Mouse (Mus musculus) cerebellum, postnatal 10 days (tissue): Measurements from ENCODE around the gene Rhbdd3.

Experiments
- DNase-seq, 2 experiments: peaks; one replicate each; pipeline ENCODE4 v3.0.0; 2021; ENCODE audit warnings: mixed read lengths in 2 of 2

Rhbdd3 gene

DNA sequence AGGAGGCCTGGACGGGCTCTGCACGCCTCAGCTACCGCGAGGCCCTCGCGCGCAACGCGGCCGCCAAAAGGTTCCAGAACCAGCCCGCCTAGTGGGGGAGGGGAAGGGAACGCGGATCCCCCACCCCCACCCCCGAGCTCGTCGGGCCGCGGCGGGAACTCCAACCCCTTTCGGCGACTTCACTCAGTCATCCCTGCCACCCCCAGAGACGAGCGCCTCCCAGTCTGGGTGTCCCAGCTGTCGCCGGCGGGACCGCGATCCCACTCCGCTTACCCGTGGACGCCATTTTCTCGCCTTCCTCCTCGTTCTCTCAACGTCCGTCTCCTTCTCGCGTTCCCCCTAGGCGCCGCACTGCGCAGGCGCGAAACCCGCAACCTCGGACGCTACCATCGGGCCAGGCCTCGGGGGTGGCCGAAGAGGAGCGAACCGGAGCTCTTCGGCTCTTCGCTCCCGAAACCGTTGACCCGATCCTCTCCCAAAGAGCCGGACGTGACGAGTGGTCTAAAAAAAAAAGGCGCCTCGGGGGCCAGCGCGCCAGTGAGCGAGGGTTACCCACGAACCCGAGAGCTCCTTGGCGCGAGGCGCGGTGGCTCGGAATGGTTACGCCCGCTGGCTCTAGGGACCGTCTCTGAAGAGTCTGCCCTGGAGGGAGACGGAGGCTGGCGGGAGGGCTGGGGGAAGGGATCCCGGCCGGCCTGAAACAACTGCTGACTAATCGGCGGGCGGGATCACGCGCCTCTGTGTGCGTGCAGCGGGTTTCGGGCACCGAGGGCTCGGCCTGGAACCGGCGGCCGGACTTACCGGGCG is at the start of gene Rhbdd3, which contains the start of gene Ewsr1:
Gene Rhbdd3 (plus strand): TSS at position 191 of the 807 bp plus-strand sequence.
Gene Ewsr1 (minus strand): TSS at position 531 of the 807 bp plus-strand sequence.
- peak; percentile 99 for DNase-seq

DNA sequence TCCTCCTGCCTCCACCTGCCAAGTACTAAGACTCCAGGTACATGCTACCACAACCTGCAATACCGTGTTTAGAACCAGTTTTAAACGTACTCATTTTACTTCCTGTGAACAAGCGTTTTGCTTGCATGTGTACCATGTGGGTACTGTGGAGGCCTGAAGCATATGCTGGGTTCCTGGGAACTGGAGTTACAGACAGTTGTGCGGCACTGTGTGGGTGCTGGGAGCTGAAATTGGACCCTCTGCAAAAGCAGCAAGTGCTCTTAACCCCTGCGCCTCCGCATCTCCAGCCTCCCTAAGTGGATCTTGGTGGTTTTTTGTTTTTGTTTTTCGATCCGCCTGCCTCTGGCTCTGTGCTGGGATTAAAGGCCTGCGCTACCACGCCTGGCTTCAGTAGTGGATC is 47.1 kb upstream of the Rhbdd3 start:
- no peak for DNase-seq

DNA sequence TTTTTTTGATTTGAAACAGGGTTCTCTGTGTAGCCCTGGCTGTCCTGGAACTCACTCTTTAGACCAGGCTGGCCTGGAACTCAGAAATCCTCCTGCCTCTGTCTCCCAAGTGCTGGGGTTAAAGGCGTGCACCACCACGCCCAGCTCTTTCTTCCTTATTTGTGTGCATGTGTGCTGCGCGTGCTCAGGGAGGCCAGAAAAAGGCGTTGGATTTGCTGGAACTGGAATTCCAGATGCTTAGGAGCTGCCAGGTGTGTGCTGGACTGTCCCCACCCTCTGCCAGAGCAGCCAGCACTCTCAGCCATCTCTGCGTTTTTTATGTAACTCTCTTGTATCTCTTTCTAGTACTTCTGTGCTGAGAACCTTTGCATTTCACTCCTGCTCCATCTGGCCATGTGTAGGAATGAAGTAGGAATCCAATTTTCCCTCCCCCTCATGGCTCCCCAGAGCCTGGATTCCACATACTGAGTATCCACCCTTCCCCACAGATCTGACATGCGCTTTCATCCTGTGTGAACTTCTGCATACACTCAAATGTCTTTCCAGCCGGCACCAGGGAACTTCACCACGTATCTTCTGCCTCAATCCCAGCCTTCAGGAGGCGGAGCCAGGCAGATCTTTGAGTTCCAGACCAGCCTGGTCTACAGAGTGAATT is 46.4 kb upstream of the Rhbdd3 start:
- DNase-seq: no peak

DNA sequence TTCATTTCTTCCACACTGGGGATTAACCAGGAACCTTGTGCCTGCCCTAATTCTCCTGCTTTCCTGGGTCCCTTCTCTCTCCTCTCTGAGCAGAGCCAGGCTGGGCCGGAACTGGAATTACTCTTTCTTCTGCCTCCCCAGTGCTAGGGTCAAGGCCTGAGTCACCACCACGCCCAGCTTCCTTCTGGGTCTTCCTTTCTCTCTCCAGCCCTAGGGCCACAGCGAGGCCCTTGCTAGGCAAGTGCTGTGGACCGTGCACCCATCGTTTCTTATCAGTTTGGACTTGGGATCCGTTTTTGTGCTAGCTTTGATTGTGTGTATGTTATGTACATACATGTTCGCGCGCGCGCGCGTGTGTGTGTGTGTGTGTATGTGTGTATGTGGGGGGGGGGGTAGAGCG is 44.6 kb upstream of the Rhbdd3 start:
- no peak for DNase-seq

DNA sequence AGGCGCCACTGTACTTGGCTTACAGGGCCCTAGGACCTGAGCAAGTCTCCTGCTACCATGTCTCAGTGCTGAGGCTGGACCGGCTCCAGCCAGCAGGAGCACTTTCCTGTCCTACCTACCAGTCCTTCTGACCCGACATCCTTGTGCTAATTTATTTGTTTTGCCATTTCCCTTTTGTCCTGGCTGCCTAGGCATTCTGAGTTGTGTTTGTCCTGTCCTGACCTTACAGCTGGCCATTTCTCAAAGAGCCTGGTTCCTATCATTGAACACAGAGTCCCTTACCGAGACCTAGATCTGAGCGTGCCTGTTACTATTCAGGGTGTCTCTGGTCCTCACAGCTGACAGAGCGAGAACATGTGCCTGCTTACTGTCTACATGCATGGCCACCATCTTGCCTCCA is 43.9 kb upstream of the Rhbdd3 start:
- DNase-seq: no peak

DNA sequence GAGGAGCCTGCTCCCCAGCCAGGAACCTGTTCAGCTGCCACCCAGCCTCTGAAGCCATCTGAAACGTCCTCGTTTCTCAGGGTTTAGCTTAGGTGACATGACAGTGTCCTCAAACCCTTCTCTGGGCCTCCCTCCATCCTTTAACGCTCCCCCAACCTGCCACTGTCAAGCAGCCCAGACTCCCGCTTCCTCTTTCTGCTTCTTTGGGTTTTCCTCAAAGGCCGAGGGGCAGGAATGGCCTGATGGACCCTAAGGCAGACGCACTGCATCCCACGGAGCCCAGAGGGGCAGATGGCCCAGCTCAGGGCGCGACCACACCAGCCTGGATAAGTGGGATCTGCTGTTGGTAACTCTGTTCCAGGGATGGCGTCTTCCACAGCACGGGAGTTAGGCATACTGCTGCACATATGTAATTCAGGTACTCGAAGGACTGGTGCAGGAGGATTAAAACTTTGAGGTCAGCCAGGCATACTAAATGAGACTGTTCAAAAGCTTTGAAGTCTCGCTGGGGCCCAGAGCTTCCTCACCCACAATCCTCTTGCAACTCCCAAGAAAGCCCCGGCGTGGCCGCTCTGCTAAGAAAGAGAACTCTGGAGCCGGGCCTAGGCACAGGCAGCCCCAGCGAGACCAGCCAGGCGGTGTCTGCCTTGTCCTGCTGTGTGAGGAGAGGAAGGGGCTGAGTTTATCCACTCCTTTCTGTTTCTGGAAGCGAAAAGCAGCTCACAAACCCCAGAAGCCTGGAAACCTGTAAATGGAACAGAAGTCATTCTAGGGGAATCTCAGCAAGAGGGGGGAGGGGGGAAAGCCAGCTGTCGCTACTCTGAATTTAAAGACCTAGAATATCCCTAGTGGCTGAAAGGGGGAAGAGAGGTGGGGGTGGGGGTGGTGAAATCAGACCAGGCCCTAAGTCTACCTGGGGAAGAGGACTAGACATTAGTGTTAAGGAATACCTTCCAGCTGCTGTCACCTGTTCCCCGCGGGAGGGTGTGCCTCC is 42.5 kb upstream of the Rhbdd3 start:
- DNase-seq: peak in 1 of 2 experiments; percentile 42

DNA sequence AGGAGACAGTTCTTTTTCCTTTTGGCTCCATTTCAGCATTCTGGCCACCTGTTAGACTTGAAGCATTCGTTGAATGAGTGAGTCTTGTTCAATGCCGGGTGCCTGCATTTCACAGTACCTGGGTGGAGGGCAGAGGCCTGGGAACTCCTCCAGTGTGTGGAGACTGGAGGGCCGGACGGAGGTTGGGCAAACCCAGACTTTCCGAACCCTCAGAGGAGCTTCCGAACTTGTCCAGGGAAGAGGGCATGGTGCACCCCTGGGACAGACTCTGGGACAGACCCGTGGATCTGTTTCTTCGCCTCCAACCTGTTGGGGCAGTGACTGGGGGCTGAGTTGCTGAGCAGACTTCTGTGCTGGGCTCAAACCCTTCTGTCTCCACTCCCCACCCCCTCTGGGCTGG is 41.7 kb upstream of the Rhbdd3 start:
- DNase-seq: peak in 1 of 2 experiments; percentile 49

DNA sequence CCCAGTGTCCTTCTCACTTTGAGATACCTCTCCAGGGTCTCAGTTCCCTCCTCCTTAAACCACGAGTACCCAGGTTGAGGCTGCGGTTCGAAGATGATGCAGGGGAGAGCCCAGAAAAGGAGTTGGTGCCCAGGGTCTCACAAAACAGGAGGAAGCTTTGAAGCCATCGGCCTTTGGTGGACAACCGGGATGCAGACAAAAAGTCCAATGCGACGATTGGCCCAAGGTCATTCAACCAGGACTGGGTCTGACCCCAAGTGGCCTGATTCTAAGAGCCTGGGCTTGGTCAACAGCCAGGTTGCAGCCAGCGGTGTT is 41.2 kb upstream of the Rhbdd3 start:
- no peak for DNase-seq

DNA sequence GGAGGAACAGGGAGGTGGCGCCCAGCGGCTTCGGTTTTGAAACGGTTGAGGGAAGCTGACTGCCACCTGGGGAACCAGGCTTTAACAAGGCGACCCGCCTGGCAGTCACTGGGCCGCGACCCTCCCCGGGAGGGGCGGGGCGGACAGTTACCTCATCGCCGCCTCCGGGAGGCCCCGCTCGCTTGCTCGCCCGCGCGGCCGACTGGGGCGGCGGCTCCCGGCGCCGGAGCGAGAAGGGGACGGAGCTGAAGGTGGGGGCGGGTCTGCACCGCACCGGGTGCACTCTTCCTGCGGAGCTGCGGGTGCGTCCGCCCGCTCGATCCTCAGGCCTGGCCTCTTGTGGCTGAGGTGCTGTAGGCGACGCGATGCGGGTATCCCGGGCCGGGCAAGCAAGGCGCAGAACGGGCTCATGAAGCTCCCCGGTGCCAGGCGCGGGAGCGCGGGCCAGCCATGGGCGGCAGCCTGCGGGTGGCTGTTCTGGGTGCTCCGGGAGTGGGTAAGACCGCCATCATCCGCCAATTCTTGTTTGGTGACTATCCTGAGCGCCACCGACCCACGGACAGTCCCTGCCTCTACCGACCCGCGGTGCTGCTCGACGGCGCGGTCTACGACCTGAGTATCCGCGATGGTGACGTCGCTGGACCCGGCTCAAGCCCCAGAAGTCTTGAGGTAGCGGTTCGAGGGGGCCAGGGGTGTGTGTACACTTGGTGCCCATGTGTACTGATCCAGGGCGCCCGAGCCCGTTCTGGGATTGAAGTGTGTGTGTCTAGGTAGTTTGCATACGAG is 40.7 kb upstream of the Rhbdd3 start, which contains the start of gene Rasl10a:
Gene Rasl10a (plus strand): TSS at position 273 of the 786 bp plus-strand sequence.
- DNase-seq: peak in 1 of 2 experiments; percentile 42

DNA sequence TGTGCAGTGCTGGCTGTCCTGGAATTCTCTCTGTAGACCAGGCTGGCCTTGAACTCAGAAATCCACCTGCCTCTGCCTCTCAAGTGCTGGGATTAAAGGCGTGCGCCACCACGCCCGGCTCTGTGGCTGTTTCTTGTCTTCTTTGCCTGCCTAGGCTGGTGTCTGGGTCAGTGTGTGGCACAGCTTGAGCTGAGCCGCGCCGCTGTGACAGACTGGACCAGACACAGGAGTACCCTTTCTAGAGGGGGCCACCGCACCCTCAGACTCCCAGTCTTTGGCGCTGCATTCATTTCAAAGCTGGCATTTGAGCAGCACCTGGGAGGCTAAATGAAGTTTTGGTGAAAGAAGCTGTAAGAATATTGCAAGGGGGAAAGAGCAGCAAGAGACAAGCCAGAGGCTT is 39.9 kb upstream of the Rhbdd3 start:
- DNase-seq: no peak

DNA sequence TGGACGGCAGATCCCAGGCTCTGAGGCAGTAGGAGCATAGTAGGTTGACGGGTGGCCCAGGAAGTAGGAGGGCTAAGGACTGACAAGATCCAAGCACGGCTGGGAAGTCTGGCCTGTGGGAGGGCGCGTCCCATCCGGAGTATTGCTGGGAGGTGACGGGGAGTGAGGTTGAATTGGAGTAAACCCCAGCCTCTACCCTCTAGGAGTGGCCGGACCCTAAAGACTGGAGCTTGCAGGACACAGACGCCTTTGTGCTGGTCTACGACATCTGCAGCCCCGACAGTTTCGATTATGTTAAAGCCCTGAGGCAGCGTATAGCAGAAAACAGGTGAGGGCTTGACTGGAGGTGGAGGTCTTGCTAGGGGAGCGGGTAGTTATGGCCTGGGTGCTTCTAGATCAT is 39.5 kb upstream of the Rhbdd3 start:
- DNase-seq: peak in 1 of 2 experiments; percentile 14

DNA sequence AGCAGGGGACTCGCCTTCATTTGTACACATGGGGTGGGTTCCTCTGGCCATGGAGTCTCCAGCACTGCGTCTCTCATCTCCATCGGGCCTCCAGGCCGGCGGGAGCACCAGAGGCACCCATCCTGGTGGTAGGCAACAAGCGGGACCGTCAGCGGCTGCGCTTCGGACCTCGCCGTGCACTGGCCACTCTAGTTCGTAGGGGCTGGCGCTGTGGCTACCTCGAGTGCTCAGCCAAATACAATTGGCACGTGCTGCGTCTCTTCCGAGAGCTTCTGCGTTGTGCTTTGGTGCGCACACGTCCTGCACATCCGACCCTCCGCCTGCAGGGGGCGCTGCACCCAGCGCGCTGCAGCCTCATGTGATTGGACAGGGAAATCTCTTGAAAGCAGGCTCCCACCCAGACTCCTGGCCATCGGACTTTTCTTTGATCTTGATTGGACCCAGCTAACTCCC is 39.0 kb upstream of the Rhbdd3 start:
- peak; percentile 62 to 78 for DNase-seq

DNA sequence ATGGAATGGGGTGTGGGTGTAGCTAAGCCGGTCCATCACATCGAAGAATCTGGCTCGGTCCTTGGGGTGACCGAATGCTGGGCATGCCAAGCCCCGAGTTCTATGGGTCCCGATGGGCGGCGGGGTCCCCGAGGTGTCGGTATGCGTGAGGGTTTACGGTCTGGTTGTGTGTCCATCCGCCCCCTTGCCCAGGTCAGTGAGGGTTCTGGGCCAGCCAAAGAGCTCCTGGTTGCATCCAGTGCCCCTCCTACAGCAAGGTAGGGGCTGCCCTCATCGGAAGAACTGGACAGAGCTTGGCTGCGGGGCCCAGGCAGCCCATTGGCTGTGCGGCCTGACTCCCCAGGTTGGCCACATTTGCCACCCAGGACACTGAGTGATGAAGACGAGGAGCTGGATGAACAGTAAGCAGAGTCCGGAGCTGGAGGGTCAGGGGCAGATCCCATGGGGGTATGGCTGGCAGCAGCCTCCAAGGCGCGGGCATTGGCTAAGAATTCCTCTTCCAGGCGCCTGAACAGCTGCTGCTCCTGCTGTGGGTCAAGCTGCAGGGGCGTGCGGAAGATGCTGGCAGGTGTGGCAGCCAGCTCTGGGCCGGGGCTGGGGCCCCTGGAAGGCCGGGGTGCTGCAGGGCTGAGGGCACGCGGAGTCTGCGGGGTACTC is 37.8 kb upstream of the Rhbdd3 start:
- peak; percentile 46 to 51 for DNase-seq

DNA sequence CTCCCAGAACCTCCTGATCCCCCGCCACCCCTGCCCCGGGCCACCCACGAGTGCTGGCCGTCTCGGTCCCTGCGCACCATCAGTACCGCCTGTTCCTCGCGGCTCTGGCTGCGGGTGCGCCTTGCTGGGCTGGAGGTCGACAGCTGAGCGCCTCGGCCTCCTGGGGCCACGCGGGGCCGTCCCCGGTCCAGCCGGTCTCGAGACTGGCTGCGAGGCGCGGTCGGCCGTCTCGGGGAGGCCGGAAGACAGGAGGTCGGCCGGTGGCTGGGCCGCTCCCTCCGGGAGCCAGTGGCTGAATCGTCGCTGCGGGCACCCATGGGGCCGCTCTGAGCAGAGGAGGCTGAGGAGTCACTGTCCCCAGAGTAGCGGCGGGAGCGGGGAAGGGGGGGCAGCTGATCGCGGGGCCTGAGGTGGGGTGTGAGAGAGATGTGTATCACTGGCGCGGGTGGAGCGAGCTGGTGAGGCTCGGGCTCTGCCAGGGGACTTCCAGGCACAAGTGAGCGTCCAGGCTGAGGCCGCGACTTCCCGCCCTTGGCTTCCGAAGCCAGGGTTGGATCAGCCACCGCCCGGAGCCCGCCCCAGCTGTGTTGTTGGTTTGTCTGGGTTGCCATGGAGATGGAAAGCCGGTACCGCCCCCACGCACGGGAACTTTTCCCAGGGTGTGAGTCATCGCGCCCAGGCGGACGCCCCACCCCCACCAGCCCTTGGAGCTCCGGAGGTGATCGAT is 37.1 kb upstream of the Rhbdd3 start:
- peak; percentile 87 for DNase-seq

DNA sequence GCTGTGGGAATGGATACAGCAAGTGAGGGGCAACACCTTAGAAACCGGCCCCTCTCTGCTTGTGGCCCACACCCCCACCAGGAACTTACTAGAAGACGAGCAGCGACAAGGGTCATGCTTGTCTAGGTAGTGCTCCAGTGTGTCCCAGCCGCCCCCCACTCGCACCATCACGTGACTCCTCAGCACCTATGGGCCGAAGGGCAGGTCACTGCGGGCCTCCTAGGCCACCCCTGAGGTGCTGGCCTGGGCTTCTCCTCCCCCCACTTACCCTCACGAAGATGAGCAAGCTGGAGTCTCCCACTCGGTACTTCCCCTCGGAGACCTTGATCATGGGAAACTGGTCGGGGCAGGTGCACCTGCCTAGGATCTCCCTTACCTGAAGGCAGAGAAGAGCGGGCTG is 36.4 kb upstream of the Rhbdd3 start:
- no peak for DNase-seq

DNA sequence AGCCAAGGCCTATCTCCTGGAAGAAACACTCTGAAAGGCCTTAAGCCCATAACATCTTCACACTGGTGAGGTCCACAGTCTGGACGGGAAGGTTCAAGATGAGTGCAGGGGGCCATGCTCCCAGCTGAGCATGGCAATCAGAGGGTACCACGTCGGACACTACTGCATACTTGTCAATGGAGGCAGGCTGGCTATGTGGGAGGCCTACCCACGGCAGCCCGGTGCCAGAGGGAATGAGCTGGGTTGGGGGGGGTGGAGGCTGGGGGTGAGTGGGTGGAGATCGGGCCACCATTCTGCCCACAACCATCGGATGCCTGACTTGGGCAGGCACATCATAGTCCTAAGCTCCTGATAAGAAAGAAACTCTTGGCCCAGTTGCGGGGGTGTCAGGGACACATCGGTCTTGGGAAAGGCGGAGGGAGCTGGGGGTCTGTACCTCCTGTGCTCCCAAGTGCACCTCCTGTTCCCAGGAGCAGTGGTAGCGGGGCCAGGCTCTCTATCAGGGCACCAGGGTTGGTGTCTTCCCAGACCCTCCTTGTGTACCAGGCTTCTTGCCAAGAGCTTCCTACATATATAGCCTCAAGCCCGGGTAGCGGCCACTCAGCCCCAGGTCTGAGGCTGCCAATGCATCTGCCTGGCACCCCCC is 35.7 kb upstream of the Rhbdd3 start:
- DNase-seq: peak; percentile 23 to 30

DNA sequence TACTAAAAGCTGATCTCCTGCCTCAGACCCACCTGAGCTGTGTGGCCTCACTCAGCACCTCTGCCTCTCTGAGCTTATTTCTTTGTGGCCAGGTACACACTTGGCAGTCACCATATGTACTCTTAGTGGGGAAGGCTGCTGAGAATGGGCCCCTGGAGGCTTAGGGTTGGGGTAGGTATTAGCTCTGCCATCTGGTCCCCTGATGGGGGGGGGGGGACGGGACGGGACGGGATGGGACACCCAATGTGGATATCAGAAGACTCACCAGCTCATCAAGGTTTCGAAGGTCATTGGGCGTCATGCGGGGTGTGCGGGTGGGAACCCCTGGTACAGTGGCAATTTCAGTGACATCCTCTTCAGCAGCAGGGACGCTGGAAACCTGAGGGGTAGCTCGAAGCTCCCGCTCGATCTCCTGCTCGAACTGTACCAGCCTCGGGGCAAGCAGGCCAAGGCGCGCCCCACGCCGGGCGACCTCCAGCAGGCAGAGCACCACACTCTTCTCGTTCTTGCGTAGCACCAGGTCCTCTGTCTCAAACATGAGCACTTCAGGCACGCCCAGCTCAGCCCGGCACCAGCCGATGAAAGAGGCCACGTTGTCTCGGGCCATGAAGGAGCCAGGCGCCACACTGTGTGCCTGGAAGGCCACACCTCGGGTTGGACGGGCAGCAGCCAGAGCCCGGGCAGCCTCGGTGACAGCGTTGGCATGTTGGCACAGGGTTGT is 35.0 kb upstream of the Rhbdd3 start:
- DNase-seq: peak; percentile 49 to 53

DNA sequence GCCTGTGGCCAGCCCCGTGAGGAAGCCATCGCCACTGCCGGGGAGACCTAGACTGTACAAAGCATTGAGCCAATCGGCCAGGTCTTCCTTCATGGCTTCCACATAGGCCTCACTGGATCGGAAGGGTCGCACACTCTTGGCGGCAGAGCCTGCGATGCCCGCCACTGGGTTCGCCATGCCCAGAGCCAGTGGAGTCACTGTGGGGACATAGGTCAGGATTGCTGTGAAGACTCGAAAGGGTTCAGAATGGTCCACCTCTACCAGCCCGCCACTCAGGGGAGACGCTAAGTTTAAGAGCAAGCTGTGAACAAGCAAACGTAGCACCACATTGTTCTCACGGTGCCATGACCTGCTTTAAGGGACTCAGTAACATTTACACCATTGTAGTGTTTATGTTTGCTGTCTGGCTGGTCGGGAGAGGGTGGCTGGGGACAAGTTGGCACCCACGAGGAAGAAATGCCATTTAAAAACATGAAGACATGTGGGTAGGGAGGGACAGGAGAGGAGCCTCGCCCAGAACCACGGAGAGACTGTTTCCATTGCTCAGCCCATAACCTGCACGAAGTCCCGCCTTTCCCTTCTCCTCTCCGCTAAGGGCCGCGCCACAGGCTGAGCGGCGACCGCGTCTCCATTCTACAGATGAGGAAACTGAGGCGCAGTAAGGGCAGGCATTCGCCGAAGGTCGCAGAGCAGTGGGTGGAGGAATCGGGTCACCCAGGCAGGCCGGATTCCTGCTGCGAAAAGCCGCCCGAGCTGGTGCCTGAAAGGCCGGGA is 34.3 kb upstream of the Rhbdd3 start:
- no peak for DNase-seq
